Mouse (Mus musculus) heart, embryonic 13.5 days (tissue): ENCODE results near the gene Tsks. TPM values are rescaled to one million over a fixed set of nuclear protein-coding genes. Genes with fewer than 3 reads are reported as not detected.
A peak's percentile ranks its signal among the peaks of the same experiment; 100 is the strongest.

ENCODE experiments used
- ATAC-seq: fragments of 200-750 bp; cut with Nextera tagmentation; 2 replicates; pipeline ENCODE4 v1.8.0; 2017; ENCODE audit warnings: moderate TSS enrichment; ENCODE audit not compliant: insufficient number of reproducible peaks, low FRiP score, low TSS enrichment; ENCODE audit errors: extremely low read depth
- H3K27ac ChIP-seq: fragments of 300-500 bp; sonication (generic); replicated peaks from 2 replicates; pipeline ENCODE4 v1.5.1; 2015; ENCODE audit warnings: moderate library complexity, mild to moderate bottlenecking, inconsistent platforms
- H3K27me3 ChIP-seq: fragments of 300-500 bp; sonication (generic); replicated peaks from 2 replicates; pipeline ENCODE4 v1.6.1; 2015; ENCODE audit warnings: mild to moderate bottlenecking, inconsistent platforms
- H3K36me3 ChIP-seq: fragments of 300-500 bp; sonication (generic); 2 replicates; pipeline ENCODE4 v1.6.1; 2015; ENCODE audit warnings: mild to moderate bottlenecking, inconsistent platforms
- H3K4me1 ChIP-seq: fragments of 300-500 bp; sonication (generic); 2 replicates; pipeline ENCODE4 v1.6.1; 2015; ENCODE audit warnings: inconsistent platforms
- H3K4me2 ChIP-seq: fragments of 300-500 bp; sonication (generic); 2 replicates; pipeline ENCODE4 v1.6.1; 2015; ENCODE audit warnings: inconsistent platforms, mild to moderate bottlenecking, moderate library complexity
- H3K4me3 ChIP-seq: fragments of 300-500 bp; sonication (generic); 2 replicates; pipeline ENCODE4 v1.5.1; 2015; ENCODE audit warnings: moderate library complexity, mild to moderate bottlenecking, inconsistent platforms
- H3K9ac ChIP-seq: fragments of 300-500 bp; sonication (generic); 2 replicates; pipeline ENCODE4 v1.6.1; 2015; ENCODE audit warnings: inconsistent platforms, mild to moderate bottlenecking, moderate library complexity
- H3K9me3 ChIP-seq: fragments of 300-500 bp; sonication (generic); 2 replicates; pipeline ENCODE4 v1.6.1; 2016; ENCODE audit warnings: inconsistent platforms
- WGBS: fragments of 180-500 bp; shearing (Covaris S2); methylation state at CpG from one replicate; pipeline ENCODE4 v1.1.7; 2015; ENCODE audit warnings: mixed read lengths; 5-methylcytosine and 5-hydroxymethylcytosine counted together
- polyA plus RNA-seq: library from polyadenylated mRNA; unstranded; fragments of >200 nt; fragmentation: Nextera tagmentation; extraction: Ambion mirVana; gene quantifications from 2 replicates; pipeline ENCODE4 v1.2.1, GENCODE M21; 2015

Gene Tsks
- polyA plus RNA-seq, 1 experiment from 2014 or later: 0.11 TPM

GRCm38 (mm10) chr7:44915314-44915713, 27.7 kb upstream of the Tsks start:
- Histone ChIP-seq H3K36me3 (peaks cover 73% of the 10 kb centered on the region), H3K4me1 (peaks cover 38% of the 10 kb centered on the region), H3K27ac (no peak overlapping the region), H3K27me3 (no peaks in the 10 kb centered on the region), H3K4me3 (no peak overlapping the region), H3K9me3 (no peaks in the 10 kb centered on the region), H3K9ac (no peak overlapping the region), H3K4me2 (no peak overlapping the region)
- no peak for ATAC-seq
- WGBS: 92% methylated on average over 9 of the region's 9 CpGs

DNA sequence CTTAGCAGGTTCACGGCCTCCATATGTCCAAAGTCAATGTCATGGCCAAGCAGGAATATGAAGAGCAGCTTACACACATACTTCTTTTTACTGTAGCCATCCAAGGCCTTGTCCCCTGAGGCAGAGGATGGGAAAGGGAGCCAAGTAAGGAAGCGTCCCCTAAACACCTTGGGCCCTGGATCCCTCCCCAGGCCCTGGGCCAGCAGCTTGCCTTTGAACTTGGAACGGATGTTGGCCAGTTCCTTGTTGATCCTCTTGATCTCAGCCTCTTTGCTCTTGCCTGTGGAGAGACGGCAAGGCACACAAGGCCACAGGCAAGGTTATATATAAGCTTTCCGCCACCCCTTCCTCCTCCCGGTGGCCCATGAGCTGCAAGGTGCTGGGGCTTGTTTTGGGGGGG, 26.8 kb upstream of the Tsks start:
- Histone ChIP-seq H3K9me3 (no peaks in the 10 kb centered on the region), H3K27me3 (no peaks in the 10 kb centered on the region), H3K9ac (no peak overlapping the region), H3K4me2 (no peak overlapping the region), H3K4me1 (peaks cover 38% of the 10 kb centered on the region), H3K4me3 (no peak overlapping the region), H3K27ac (no peak overlapping the region), H3K36me3 (peaks cover 69% of the 10 kb centered on the region)
- no peak for ATAC-seq
- WGBS: 83% methylated on average over 6 of the region's 6 CpGs

GRCm38 (mm10) chr7:44916881-44917280, 26.1 kb upstream of the Tsks start:
- Histone ChIP-seq H3K27me3 (no peaks in the 10 kb centered on the region), H3K9ac (peak overlapping the region; percentile 5; the same call in 1 of the 2 replicates), H3K4me2 (no peak overlapping the region), H3K4me1 (peaks cover 38% of the 10 kb centered on the region), H3K9me3 (no peaks in the 10 kb centered on the region), H3K4me3 (no peak overlapping the region), H3K27ac (no peak overlapping the region), H3K36me3 (peaks cover 68% of the 10 kb centered on the region)
- no peak; the same call in 1 of the 2 replicates for ATAC-seq
- 79% methylated on average over 4 of the region's 4 CpGs for WGBS

GRCm38 (mm10) chr7:44918219-44918618, 24.8 kb upstream of the Tsks start:
- Histone ChIP-seq H3K4me3 (no peak overlapping the region), H3K4me2 (no peak overlapping the region), H3K9me3 (no peaks in the 10 kb centered on the region), H3K4me1 (peaks cover 38% of the 10 kb centered on the region), H3K9ac (no peak overlapping the region), H3K36me3 (peaks cover 68% of the 10 kb centered on the region), H3K27me3 (no peaks in the 10 kb centered on the region), H3K27ac (peak overlapping the region; percentile 39; the same call in 1 of the 2 replicates)
- 58% methylated on average over 3 of the region's 3 CpGs for WGBS
- ATAC-seq: no peak

DNA sequence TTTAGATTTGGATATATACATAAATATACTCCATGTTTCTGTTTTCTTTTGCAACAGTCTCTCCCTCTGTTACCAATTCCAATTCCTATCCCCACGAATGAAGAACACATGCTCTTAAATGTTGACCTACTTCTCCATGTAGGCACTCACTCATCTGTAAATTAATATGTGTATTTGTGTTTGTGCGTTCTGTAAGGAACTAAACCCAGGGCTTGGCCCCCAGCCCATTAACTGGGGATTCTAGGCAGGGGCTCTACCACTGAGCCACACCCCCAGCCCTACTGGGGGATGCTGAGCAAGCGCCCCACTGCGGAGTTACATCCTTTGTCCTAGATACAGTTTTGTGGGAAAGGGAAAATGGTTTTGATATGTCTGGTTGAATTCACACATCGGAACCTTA, 23.9 kb upstream of the Tsks start:
- ATAC-seq: no peak
- Histone ChIP-seq H3K36me3 (peaks cover 68% of the 10 kb centered on the region), H3K27me3 (no peaks in the 10 kb centered on the region), H3K9ac (no peak overlapping the region), H3K4me1 (peaks cover 35% of the 10 kb centered on the region), H3K9me3 (no peaks in the 10 kb centered on the region), H3K4me3 (no peak overlapping the region), H3K27ac (no peak overlapping the region), H3K4me2 (no peak overlapping the region)
- 91% methylated on average over 5 of the region's 5 CpGs for WGBS

DNA sequence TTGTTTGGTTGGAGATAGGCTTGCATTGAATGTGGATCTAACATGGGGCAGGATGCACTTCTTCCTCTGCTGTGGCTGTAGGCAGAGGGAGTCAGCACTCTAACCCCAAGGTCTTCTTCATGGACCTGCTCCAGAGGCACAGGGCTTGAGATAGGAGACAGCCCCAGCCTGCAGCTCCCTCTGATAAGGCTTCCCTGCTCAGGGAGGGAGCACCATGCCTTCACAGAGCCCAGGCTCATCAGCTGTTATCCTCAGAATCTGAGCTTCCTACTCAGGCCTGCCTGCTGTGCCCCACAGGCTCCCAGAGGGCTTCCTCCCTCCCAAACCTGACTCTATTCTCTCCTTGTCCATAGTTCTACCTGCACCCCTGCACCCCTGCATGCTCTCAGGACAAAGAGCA, 20.5 kb upstream of the Tsks start:
- peaks cover 24% of the 10 kb centered on the region for H3K4me1 ChIP-seq
- H3K9me3 ChIP-seq: no peaks in the 10 kb centered on the region
- H3K9ac ChIP-seq: no peak overlapping the region
- no peak overlapping the region for H3K4me2 ChIP-seq
- H3K27ac ChIP-seq: no peak overlapping the region
- no peaks in the 10 kb centered on the region for H3K27me3 ChIP-seq
- H3K4me3 ChIP-seq: no peak overlapping the region
- H3K36me3 ChIP-seq: peaks cover 69% of the 10 kb centered on the region
- no peak for ATAC-seq

DNA sequence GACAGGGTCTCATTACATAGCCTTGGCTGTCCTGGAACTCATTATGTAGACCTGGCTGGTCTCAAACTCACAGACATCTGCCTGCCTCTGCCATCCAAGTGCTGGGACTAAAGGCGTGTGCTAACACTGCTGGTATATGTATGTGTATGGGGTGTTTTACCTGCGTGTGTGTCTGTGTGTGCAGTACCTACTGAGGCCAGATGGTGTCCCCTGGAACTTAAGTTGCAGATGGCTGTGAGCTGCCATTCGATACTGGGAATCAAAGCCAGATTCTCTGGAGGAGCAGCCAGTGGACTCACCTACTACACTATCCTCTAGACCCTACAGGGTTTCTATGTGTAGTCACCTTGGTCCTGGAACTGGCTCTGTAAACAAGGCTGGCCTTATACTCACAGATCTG, 17.5 kb upstream of the Tsks start:
- H3K4me2 ChIP-seq: no peak overlapping the region
- H3K27ac ChIP-seq: no peak overlapping the region
- ATAC-seq: no peak
- H3K4me1 ChIP-seq: peaks cover 25% of the 10 kb centered on the region
- H3K4me3 ChIP-seq: no peak overlapping the region
- 80% methylated on average over 3 of the region's 3 CpGs for WGBS
- no peaks in the 10 kb centered on the region for H3K27me3 ChIP-seq
- no peaks in the 10 kb centered on the region for H3K9me3 ChIP-seq
- H3K36me3 ChIP-seq: peaks cover 55% of the 10 kb centered on the region
- no peak overlapping the region for H3K9ac ChIP-seq

GRCm38 (mm10) chr7:44928570-44928969, 14.4 kb upstream of the Tsks start:
- Histone ChIP-seq H3K27me3 (no peaks in the 10 kb centered on the region), H3K36me3 (peaks cover 29% of the 10 kb centered on the region), H3K4me1 (peaks cover 28% of the 10 kb centered on the region), H3K9me3 (no peaks in the 10 kb centered on the region), H3K4me2 (peak overlapping the region; percentile 86), H3K4me3 (peak overlapping the region; percentile 96), H3K27ac (peak overlapping the region; percentile 89), H3K9ac (peak overlapping the region; percentile 96)
- 0% methylated on average over 1 of the region's 1 CpGs for WGBS
- ATAC-seq: no peak

DNA sequence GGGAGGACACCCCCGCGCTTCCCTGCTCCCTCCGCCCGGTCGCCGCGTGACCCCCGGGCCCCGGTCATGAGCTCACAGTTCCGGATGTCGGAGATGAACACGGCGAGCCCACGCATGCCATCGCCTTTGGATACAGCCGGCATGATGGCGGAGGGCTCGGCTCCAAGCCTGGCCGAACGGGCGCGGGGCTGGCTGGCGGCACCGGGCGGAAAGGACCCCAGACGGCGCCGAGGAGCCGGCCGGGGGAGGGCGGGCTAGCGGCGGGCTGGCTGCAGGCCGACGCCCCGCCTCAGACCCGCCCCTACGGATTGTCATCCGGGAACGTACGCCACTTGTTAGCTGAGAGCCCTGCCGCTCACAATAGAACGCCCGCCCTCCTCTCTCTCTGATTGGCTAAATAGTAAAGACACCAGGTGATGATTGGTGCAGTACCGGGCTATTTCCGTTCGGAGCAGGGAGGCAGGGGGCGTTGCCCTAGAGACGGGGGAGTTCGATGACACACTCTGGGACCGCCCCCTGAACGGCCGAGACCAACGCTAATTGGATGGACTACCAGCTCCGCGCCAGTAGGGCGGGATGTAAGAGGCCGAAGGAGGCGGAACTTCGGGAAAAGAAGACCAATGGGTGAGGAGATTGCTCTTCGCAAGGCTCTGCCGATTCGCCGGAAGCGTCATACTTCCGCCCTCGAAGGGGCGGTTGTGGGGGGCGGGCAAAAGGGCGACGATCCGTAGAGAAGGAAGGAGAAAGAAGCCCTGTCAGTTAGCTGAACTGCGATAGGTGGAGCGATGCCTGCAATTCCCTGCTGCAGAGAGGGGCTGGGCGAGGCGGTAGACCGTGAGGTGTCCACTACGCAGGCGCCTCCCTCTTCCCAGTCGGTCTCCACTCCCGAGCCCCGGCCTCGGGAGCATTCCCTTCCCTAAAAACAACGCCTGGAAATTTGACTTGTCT, 13.5 kb upstream of the Tsks start, which contains the start of gene Ap2a1:
Ap2a1 (minus strand) TSS at position 293 of the 948 bp plus-strand sequence.
- Histone ChIP-seq H3K9me3 (no peaks in the 10 kb centered on the region), H3K36me3 (peaks cover 20% of the 10 kb centered on the region), H3K27ac (peak within 1 kb of the TSS; percentile 92), H3K4me1 (peaks cover 28% of the 10 kb centered on the region), H3K9ac (peak within 1 kb of the TSS; percentile 96), H3K27me3 (no peaks in the 10 kb centered on the region), H3K4me3 (peak within 1 kb of the TSS; percentile 96), H3K4me2 (peak within 1 kb of the TSS; percentile 86)
- ATAC-seq: peak; percentile 99
- under 1% methylated on average over 84 of the region's 84 CpGs for WGBS

DNA sequence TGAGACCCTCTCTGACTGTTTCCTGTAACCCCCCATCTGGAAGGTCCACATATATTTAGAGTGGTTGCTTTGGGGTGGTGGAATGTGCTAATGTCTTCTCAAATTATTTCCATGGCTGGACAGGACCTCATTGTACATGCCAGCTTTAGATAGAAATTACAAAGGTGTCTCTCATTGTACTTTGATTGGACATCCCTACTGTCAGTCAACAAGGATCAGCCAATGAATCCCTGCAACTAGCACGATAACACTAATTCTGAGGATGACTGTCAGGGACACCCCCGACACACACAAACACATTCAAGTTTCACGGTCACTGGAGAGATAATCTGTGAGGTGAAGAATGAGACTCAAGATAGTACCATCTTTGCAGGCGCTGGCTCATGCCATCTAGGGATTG, 4.3 kb upstream of the Tsks start:
- H3K9me3 ChIP-seq: peaks cover 16% of the 10 kb centered on the region
- H3K4me2 ChIP-seq: no peak overlapping the region
- H3K27ac ChIP-seq: no peak overlapping the region
- 76% methylated on average over 4 of the region's 4 CpGs for WGBS
- H3K4me3 ChIP-seq: no peak overlapping the region
- ATAC-seq: no peak
- H3K4me1 ChIP-seq: no peaks in the 10 kb centered on the region
- no peaks in the 10 kb centered on the region for H3K36me3 ChIP-seq
- H3K9ac ChIP-seq: no peak overlapping the region
- H3K27me3 ChIP-seq: no peaks in the 10 kb centered on the region

DNA sequence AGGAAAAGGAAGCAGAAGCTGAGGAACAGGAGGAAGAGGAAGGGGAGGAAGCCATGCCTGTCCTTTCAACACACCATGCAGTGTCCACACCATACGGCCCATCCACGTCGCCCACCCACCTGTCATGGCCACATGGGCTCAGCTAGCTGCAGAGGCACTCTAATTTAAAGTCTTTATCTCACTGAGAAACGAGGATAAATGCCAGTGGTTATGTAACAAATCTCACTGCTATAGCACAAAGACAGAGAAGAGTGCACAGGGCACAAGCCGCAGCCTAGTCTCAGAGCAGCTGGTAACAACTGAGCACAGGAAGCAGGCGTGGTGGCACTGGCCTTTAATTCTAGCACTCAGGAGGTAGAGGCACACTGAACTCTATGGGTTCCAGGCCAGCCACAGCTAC, 6.9 kb downstream of the Tsks start:
- ATAC-seq: no peak
- H3K9me3 ChIP-seq: no peaks in the 10 kb centered on the region
- H3K4me1 ChIP-seq: peaks cover 17% of the 10 kb centered on the region
- 56% methylated on average over 6 of the region's 6 CpGs for WGBS
- H3K4me2 ChIP-seq: no peak overlapping the region
- no peak overlapping the region for H3K4me3 ChIP-seq
- no peaks in the 10 kb centered on the region for H3K36me3 ChIP-seq
- peaks cover 52% of the 10 kb centered on the region for H3K27me3 ChIP-seq
- H3K27ac ChIP-seq: no peak overlapping the region
- no peak overlapping the region for H3K9ac ChIP-seq

- ATAC-seq: no peak
Measured at GRCm38 (mm10) chr7:44951960-44952359, 9.0 kb downstream of the Tsks start.

More at GRCm38 (mm10) chr7:44951960-44952359, 9.0 kb downstream of the Tsks start:
- Histone ChIP-seq H3K27ac (peak overlapping the region; percentile 53), H3K4me1 (peaks cover 17% of the 10 kb centered on the region), H3K4me3 (peak overlapping the region; percentile 59), H3K9ac (peak overlapping the region; percentile 80), H3K9me3 (no peaks in the 10 kb centered on the region), H3K36me3 (no peaks in the 10 kb centered on the region), H3K27me3 (peaks cover 52% of the 10 kb centered on the region), H3K4me2 (peak overlapping the region; percentile 87)
- WGBS: 1% methylated on average over 10 of the region's 10 CpGs
